In genomic region chr5:64063622-64064355, GRCm38 (mm10) we compare ENCODE assay signal across 11 mouse cellular contexts. TPM values are rescaled to one million over a fixed set of nuclear protein-coding genes. Genes with fewer than 3 reads are reported as not detected.
DNase-seq lines count a peak whose midpoint lies in the region; ATAC-seq lines count a peak whose summit lies in the region.
"Had no signal": no experiment of that assay in that cellular context is flagged by ENCODE, and none has a peak within 500 bp of the region (broad histone marks: within the 10 kb centered on the region; RNA-seq: fewer than 3 reads in every experiment).

No protein-coding gene starts in this region.

- no peaks in the 10 kb centered on the region for H3K36me3 ChIP-seq in heart, embryonic 11.5 days (ENCODE audit: control insufficient read depth, insufficient read depth, low read length)
- H3K36me3 ChIP-seq in hindbrain, embryonic 13.5 days: no peaks in the 10 kb centered on the region

- no peak overlapping the region for H3K27ac ChIP-seq in heart, embryonic 11.5 days (ENCODE audit: low read depth, low read length)
- H3K27ac ChIP-seq in hindbrain, embryonic 13.5 days: no peak overlapping the region

- H3K9ac ChIP-seq in heart, embryonic 11.5 days (ENCODE audit: low read depth, low read length): no peak overlapping the region
- H3K9ac ChIP-seq in hindbrain, embryonic 13.5 days: no peak overlapping the region

- peaks cover 13% of the 10 kb centered on the region for H3K4me1 ChIP-seq in heart, embryonic 11.5 days (ENCODE audit: control insufficient read depth, insufficient read depth, low read length)
- H3K4me1 ChIP-seq in hindbrain, embryonic 13.5 days (replicated peaks): no peaks in the 10 kb centered on the region

- H3K4me3 ChIP-seq in heart, embryonic 11.5 days (ENCODE audit: low read depth, low read length): no peak overlapping the region
- H3K4me3 ChIP-seq in hindbrain, embryonic 13.5 days: no peak overlapping the region

- H3K27me3 ChIP-seq in heart, embryonic 11.5 days (ENCODE audit: control insufficient read depth, insufficient read depth, low read length): peaks cover 44% of the 10 kb centered on the region
- H3K27me3 ChIP-seq in hindbrain, embryonic 13.5 days: no peaks in the 10 kb centered on the region

- WGBS in heart, embryonic 11.5 days (ENCODE audit: insufficient replicate concordance): 59% methylated on average over 11 of the region's 11 CpGs
- WGBS in hindbrain, embryonic 13.5 days: 87% methylated on average over 11 of the region's 11 CpGs

- intact Hi-C loops in heart, postnatal 36 days (cut with DNase I): no loop called here

- DNase-seq in heart, postnatal 36 days: no peak
- peak; percentile 28 for DNase-seq in kidney, postnatal 14 days
- DNase-seq in kidney, adult 11 months: no peak
- DNase-seq in right cerebral cortex, adult 2 months (ENCODE audit: low spot score in 2 of 2): peak; percentile 22 to 31
- no peak for DNase-seq in right cerebral cortex, postnatal 14 days
- peak; percentile 25 to 51 for DNase-seq in lung, postnatal 4 days
- DNase-seq: cerebellum, adult 18-20 months had no signal

- no peaks in the 10 kb centered on the region for H3K9me3 ChIP-seq in heart, embryonic 11.5 days (replicated peaks; ENCODE audit: control insufficient read depth, low read length)
- H3K9me3 ChIP-seq in hindbrain, embryonic 13.5 days: no peaks in the 10 kb centered on the region

- ATAC-seq in heart, embryonic 11.5 days (replicated peaks; ENCODE audit: insufficient number of reproducible peaks, low FRiP score, low TSS enrichment): no peak
- no peak for ATAC-seq in hindbrain, embryonic 13.5 days (ENCODE audit: low FRiP score)
- ATAC-seq: forebrain, embryonic 16.5 days; inflammation-experienced regulatory T-cells, adult 6 months had no signal

- peak overlapping the region; percentile 3; the same call in 1 of the 2 replicates for H3K4me2 ChIP-seq in heart, embryonic 11.5 days
- H3K4me2 ChIP-seq in hindbrain, embryonic 13.5 days: no peak overlapping the region

RNA-seq across cellular contexts. Expression of gene Pgm2, which starts 29.0 kb away (rescaled TPM):
- 18.1 and 20.2 TPM in 2 replicates for polyA plus RNA-seq in heart, embryonic 11.5 days (2014; fragmentation: Nextera tagmentation; extraction: Ambion mirVana)
- 1 to 10 TPM; 5.7 to 8.5 TPM for total RNA-seq in heart, postnatal 36 days (2021)
- polyA plus RNA-seq in hindbrain, embryonic 13.5 days (2015; fragmentation: Nextera tagmentation; extraction: Ambion mirVana): 23.4 and 24.0 TPM in 2 replicates

Comparison
In these comparisons a context has a peak if more than half of its experiments do, and no peak if none do; other contexts are left out.
1. DNase-seq: peak in kidney, postnatal 14 days (single experiment), right cerebral cortex, adult 2 months (2 of 2) and lung, postnatal 4 days (2 of 2); none in heart, postnatal 36 days (0 of 2), kidney, adult 11 months (single experiment) and right cerebral cortex, postnatal 14 days (single experiment).